Mouse (Mus musculus) MEL-GATA-1-ER (cell line): ENCODE measurements at regions not wholly inside any gene's neighbourhood (a gene's known extent, or its start where the extent isn't known, plus 50 kb on each side); places are given as distances from the start of the nearest gene placed in this dataset.
A peak's percentile ranks its signal among the peaks of the same experiment; 100 is the strongest.

Experiments
- DNase-seq: peaks from one replicate; pipeline ENCODE4 v3.0.0-alpha.2; 2012; ENCODE audit warnings: low read depth; ENCODE audit errors: extremely low read depth

DNA sequence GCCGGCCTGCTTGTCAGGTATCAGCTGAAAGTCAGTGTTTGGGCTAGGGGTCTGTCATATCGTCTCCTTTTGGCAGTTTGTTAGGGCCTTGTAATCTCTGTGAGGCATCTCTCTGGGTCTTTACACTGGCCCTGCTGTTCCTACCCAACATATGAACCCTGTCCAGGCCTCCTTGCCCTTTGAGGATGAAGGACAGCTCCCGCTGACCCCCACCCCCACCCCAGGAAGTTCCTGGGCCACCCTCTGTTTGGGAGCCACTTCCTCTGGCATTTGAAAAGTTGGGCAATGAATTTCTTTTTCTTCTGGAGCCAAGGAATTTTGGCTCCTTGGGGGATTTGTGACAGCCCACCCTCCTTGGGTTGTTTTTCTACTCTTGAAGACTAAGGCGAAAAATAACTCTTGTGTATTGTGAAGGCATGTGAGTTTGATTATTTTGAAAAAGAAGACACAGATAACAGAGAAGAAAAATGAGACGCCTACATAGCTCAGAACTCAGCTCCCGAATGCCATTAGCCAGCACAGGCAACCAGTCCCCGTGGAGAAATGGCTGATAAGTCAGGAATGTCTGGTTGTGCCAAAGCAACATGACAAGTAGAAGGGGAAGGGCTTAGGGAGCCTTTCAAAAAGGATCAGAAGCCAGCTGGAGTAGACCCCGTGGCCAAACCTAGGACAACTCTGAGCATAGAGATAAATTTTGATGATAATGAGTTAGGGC, 249.5 kb downstream of the Gm49356 start:
- no peak for DNase-seq

DNA sequence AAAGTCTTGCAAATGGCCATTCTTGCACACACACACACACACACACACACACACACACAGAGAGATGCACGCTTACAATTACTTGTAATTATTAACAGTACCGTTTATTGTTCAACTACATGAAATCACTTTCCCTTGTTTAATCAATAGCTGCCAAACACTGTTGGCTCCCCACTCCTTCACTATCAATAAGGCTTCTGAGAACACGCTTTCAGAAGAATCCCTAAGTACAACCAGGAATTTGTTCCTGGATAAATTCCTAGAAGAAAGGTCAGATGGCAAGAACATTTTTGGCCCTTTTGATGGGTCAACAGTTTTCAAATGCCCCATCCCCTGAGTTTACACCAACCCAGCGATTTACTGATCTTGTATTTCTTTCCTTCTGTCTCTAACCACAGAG, 252.5 kb downstream of the Gm49356 start:
- no peak for DNase-seq

DNA sequence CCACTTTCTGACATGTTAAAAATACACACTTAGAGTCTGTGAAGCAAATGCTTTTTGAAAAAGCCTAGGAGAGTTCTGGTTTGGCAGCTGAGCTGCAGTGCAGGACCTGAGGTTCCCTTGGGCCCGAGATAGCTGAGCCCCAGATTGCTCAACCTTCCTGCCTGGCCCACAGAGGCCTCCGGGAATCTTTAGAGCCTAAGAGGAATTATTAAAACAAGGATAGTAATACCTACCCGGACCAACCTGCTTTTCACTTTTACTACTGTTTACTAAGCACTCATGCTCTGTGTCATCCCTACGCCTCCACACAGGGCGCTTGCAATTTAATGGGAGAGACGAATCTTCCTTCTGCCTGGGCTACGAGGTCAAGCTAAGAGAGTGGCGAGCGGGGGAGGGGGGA, 253.4 kb downstream of the Gm49356 start:
- DNase-seq, result no peak

DNA sequence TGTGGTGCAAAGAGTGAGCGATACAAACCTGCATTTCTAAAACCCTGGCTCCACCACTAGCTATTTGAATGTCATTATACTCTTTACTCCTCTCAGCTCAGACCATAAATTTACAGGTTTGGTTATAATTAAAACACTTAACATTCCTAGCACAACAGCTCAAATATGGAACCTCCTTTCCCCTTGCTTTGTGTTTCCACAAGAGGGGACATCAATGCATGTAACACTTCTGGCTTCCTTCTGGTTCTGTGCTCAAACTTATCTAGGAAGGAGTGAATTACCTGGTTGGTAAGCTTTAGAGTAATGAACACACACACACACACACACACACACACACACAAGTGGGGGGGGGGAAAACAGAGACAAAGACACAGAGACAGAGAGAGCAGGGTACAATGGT, 254.8 kb downstream of the Gm49356 start:
- peak; percentile 37 for DNase-seq

DNA sequence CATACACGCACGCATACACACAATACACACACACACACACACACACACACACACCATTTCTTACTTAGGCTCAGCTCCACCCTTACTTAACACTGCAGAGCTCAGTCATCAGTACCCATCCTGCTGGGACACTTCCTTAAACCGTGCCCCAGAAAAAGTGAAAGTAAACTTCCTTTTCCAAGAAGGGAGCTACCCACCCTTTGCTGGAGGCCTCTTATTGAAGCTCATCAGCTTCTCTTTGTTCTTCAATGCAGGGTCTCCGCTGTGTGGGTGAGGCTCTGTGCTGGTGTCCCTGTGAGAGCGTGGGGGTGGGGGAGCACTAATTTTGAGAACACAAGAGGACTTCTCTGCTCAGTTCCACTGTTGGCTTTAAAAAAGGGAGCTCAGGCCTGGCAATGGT, 256.6 kb downstream of the Gm49356 start:
- DNase-seq, result peak; percentile 87

DNA sequence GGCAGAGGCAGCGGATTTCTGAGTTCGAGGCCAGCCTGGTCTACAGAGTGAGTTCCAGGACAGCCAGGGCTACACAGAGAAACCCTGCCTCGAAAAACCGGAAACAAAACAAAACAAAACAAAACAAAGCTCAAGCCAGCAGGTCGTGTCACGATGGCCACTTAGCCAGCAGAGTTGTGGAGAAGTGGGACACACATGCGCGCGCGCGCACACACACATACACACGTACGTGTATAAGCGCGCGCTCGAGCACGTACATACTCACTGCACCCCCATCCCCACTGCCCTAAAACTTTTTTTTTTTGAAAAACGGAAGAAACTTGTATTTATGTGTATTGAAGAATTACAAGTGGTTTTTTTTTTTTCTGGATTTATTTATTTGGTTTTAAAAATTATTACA, 257.0 kb downstream of the Gm49356 start:
- no peak for DNase-seq

DNA sequence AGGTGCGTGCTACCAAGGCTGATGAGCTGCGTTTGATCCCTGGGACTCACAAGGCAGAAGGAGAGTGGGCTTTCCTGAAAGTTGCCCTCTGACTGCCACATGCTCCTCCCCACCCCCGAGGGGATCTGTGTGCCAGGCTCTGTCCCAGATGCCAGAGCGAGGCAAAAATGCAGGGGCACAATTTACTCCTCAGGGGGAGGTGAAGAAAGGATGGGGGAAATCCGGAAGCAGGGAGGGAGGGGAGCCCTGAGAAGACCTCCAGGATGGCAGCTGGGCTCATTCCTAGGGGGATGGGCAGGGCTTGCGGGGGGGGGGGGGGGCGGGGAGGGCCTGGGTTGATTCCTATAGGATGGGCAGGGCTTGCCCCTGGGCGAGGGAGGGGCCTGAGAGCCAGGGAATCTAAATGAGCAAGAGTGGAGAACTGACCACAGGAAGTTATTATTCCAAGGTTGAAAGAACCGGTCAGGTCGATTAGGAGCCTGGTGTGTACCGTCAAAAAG, 257.5 kb downstream of the Gm49356 start:
- DNase-seq, result no peak

DNA sequence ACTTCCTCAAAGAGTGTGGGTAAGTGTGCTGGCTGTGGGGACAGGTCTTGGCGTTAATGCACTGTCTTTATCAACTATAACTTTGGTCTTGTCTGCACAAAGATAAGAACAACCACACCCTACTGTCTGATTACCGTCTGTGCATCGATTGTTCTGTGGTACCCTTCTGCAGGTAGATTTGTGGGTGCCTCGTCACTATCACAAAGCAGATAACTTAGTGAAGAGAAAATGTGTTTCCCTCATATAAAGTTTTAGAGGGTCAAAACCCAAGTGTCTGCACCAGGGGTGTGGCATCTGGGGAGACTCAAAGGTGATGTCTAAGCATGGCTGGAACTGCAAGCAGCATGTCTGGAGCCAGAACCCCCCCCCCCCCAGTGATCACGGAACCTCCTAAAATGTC, 259.4 kb downstream of the Gm49356 start:
- no peak for DNase-seq

DNA sequence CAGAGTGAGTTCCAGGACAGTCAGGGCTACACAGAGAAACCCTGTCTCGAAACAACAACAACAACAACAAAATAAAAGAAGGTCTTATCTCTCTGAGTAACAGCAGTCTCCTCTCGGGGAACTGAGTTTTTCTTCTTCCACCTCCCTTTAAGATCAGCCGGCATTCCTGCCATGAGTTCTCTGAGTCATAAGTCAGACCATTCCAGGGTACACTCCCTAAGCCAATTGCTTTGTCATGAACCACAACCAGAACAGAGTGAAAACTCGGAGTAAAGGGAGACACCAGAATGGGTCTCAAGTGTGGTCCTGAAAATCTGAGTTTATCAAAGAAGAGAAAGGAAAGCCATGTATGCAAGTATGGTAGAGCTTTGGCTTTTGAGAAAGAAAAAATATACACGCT, 262.4 kb downstream of the Gm49356 start:
- DNase-seq, result no peak

DNA sequence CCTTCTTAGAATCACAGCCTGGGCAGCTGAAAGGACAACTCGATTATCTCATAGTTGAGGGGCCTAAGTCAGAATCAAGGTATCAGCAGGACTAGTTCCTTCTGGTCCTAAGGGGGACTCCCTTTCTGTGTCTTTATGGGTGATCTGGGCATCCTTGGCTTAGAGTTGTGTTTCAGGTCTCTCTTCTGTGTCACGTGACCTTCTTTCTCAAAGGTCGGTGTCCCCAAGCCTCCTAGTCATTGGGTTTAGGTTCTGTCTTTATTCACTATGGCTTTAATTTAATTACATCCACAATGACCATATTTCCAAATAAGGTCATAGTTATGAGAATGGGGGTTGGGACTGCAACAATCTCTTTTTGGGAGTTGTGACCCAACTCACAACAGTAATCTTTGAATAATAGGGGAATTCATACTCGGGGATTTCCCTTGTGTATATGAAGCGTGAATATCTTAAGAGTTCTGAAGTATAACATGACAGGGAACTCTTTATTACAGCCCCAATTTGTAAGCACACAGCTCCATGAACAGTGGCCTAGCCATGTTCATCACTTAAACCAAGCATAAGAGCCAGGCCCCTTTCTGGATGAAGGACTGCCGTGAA, 263.8 kb downstream of the Gm49356 start:
- DNase-seq, result no peak

DNA sequence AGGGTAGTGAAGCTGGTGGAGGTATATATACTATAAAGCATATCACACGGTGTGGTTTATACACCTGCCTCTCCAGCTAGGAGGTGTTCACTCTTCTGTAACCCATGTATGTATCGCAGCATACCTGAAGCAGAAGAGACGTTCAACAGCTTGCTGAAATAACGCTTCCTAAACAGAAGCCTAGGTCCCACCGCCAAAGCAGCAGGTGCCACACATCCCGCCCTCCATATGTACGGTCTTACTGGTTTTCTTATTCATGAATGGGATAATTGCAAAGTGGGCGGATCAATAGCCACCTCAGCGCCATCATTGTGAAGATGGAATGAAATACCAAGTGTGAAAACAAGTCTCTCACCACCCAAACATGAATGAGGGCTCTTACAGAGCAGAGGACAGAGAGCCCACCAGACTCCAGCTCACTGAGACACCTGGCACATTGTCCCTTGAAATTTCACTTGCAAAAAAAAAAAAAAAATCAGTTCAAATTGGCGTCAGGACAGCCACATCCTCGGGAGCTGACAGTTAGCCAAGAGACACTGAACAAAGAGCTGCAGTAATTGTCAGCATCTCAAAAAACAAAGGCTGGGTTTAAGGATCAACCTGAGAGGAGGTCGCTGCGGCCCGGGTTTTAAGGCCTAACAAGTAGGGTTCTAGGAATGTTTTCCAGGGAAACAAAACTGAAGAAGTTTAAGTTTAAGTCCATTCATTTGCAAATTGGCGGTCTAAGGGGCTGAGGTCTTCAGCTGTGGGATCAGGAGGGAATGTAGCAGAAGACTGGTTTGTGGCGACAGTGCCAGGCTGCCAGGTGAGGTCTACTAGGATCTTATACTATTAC, 264.5 kb downstream of the Gm49356 start:
- no peak for DNase-seq

DNA sequence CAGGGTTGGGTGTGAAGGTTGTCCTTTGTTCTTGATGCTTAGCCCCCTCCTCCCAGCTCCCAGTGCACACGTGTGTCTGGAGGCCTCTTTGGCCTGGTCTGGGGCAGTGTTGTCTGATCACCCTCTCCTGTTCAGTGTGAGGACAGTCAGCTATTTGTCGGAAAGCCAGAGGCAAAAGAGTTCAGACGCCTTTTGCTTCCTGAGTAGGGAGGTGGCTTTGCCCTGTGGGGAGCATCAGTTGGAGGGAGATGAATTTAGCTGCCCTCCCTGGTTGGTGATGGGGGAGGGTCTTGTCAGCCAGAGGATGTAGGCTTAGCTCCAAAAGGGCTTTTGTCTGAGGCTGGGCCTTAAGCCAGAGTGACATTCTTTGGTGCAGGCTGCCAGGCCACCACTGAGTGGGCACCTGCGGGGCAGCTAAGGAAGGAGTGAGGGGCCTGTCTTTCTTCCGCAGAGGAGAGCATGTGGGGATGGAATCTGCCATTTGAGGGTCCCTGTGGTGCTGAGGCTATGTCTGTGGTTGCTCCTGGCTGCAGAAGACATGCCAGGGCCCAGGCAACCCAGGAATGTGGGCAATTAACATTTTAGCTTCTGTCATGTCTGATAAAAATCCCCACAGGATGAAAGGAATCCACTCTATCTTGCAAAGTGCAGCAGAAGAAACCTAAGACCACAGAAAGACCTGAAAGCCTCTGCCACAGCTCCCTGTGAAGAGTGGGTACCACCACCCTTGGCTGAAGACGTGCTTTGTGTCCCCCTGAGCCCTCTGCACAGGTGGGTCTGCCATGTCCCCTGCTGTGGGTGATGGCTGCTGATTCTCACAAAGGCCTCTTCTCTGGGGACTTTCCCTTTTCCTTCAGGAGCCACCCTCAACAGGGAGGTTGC, 265.6 kb downstream of the Gm49356 start:
- DNase-seq, result no peak

DNA sequence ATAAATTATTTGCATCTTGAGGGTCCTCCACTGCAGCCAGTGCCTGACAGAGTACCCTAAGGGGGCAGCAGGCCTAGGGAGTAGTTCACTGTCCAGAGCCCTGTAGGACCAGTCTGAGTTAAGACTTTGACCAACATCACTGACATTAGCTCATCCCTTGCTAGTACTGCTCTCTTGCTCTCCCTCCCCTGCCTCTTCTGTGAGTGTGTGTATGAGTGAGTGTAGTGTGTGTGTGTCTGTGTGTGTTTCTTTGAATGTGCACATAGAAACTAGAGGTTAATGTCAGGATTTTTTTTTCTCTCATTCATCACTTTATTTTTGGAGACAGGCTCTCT, 266.2 kb downstream of the Gm49356 start:
- DNase-seq, result no peak

DNA sequence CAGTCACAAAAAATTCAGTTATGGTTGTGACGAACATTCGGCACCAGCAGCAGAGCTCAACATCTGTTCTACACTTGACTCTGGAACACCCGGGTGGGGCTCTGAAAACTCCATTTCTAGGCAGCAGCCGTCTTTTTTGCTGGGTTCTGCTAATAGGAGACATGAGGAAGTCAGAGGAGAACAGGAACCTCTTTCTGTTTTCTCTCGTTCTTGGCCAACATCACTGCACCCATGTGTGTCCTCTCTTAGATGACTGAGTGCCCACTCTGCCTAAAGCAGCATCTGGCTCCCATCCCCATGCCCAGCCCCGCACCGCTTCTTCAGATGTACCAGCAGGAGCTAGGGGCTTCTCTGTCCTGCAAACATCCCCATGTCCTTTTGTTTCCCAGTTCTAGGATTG, 267.2 kb downstream of the Gm49356 start:
- no peak for DNase-seq

DNA sequence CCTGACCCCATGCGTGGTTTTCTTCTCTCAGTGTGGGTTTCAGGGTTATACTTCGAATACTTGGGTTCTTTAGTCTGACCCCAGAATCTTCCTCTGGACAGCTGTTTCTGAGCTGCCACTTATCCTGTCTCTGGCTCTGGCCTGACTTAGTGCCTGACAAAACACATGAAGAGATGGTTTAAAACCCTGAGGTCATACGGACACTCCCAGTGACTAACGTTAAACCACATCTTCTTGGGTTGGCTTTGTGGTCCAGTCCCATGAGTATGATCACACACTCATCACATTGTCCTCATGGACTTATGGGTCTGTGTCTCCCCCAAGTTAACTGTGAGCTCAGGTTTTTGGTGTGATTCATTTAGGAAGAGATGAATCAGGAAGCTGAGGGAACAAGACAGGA, 269.7 kb downstream of the Gm49356 start:
- DNase-seq, result no peak

DNA sequence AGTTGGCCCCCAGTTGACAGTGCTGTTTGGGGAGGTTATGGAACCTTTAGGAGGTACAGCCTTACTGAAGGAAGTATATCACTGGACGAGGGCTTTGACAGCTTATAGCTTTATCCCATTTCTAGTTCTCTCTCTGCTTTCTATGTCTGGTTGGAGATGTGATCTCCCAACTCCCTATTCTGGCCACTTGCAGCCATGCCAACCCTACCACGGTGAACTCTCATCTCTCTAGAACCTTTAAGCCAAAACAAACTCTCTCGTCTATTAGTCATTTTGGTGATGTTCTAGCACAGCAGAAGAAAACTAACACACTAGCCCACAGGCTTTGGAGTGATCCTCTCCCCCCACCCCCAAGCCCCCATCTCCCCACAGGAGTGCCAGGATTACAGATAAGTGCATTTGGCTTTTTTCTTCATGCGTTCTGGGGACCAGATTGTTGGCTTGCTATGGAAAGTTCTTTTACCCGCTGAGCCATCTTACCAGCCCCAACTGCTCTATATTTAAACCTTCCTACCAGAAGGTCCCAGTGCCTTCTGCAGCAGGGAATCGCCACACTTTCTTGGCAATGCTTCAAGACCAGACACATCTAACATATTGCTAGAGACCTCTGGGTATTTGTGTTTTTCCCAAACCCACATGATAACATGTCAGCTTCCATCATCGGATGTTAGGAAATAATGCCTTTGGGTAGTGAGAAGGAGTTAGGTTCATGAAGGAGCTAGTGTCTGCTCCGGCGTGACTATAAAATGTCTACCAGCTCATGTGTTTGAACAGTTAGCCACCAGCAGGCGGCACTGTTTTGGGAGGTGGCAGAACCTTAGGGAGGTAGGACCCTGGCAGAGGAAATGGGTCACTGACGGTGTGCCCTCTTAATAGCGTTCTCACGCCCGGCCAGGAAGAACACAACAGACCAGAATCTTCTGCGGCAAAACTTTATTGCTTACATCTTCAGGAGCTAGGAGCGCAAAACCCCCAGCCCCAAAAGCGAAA, 272.1 kb downstream of the Gm49356 start:
- no peak for DNase-seq

DNA sequence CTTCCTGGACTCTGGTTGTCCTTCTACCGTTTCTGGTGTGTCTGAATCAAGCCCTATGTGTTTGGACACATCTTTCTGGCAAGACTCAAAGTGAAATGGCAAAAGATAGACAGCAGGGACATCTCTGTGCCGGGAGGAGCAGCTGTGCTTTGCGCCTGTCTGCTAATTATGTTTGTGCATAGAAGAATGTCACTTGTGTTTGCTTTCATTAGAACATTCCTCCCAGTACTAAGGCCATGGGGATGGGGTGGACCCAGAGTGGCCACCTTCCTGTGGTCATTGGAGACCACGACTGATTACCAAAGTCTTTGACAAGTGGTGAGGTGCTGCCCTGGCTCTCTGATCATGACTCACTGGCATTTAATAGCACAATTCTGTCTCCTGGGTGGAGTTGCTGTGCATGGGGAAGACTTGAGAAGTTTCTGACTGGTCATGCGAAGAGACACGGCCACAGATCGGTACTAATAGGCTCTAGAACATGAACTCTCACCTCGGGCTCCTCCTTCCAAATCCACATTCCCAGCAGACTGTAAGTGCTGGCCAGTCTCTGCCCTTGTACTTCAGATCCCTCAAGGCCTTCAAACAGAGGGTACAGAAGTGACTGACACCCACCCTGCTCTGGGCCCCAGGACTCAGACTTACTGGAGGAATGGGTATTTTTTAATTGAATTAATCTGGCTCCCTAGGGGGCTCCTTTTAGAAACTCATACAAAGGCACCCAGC, 279.0 kb downstream of the Gm49356 start:
- DNase-seq, result no peak

DNA sequence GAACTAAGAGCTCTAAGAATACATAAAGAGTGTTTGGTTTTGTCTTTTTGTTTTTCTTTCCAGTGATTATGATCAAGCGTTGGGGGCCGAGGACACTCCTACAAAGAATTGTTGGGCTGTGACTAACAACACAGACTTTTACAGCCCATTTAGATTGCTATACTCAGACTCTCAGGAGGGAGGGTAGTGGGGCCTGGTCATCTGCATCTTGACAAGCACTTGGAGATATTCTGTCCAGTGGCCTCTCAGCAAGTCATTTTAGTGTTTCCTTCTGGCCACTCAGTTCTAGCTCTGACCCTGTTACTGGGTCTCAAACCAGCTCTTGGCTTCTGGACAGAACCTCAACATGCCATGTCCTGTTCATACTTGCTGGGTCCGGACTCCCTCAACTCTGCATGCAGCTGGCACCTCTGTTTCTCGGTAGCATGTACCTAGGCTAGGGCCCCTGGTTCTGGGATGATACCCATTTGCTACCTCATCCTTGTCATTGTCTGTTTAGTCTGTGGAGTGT, 279.6 kb downstream of the Gm49356 start:
- no peak for DNase-seq

DNA sequence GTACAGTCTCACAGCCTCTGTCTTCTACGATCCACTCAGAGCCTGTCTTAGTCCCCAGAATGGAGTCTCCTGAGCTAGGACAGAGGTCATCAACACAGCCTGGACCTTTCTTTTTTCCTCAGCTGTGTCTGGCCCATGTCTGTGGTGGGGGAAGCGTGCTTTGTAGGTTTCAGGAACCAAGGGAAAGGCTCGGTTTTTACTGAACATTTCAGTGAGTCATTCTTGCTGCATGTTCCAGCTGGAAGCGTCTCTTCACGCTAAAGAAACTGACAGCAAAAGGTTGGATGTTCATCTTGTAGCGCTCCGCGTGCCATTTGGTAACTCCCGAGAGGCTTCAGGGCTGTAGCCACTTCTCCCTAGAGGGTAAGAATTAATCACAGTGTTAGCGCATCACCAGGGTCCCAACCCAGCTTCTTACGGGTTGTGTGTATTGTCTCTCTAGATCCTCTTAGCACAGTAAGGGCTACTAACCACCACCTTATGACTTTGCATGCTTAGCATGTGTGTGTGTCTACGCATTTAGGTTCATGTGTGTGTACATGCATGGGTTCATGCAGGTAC, 280.2 kb downstream of the Gm49356 start:
- DNase-seq, result no peak
